Mouse (Mus musculus) heart, embryonic 14.5 days (tissue): ENCODE measurements around the gene Sgms1. TPM values are rescaled to one million over a fixed set of nuclear protein-coding genes. Genes with fewer than 3 reads are reported as not detected.
A peak's percentile ranks its signal among the peaks of the same experiment; 100 is the strongest.

ENCODE experiments used
- ATAC-seq: fragments of 200-750 bp; cut with Nextera tagmentation; 2 replicates; pipeline ENCODE4 v1.8.0; 2017; ENCODE audit warnings: low read depth, moderate TSS enrichment; ENCODE audit not compliant: insufficient number of reproducible peaks, insufficient read depth, low FRiP score
- H3K27ac ChIP-seq, 2 experiments: fragments of 200-500 bp in 1 of 2; fragments of 300-500 bp in 1 of 2; sonication (generic) in 1 of 2; replicated peaks in 1 of 2; 2 replicates each; pipeline ENCODE4 v1.5.1; 2012 to 2014; ENCODE audit warnings: low read depth in 2 of 2, low read length in 2 of 2, control low read depth in 1 of 2, mild to moderate bottlenecking in 1 of 2, mixed read lengths in 1 of 2; ENCODE audit not compliant: control insufficient read depth in 1 of 2, insufficient read depth in 1 of 2
- H3K27me3 ChIP-seq: fragments of 300-500 bp; sonication (generic); 2 replicates; pipeline ENCODE4 v1.6.1; 2014; ENCODE audit warnings: mild to moderate bottlenecking, low read length, control low read depth; ENCODE audit not compliant: control insufficient read depth, insufficient read depth
- H3K36me3 ChIP-seq: fragments of 300-500 bp; sonication (generic); 2 replicates; pipeline ENCODE4 v1.6.1; 2014; ENCODE audit warnings: mild to moderate bottlenecking, control low read depth, low read length, mixed read lengths; ENCODE audit not compliant: control insufficient read depth, insufficient read depth
- H3K4me1 ChIP-seq, 2 experiments: fragments of 200-500 bp in 1 of 2; fragments of 300-500 bp in 1 of 2; sonication (generic) in 1 of 2; 2 replicates each; pipeline ENCODE4 v1.6.1; 2012 to 2014; ENCODE audit warnings: low read length in 2 of 2, control low read depth in 1 of 2, mixed read lengths in 1 of 2; ENCODE audit not compliant: control insufficient read depth in 2 of 2, insufficient read depth in 2 of 2
- H3K4me2 ChIP-seq: fragments of 300-500 bp; sonication (generic); 2 replicates; pipeline ENCODE4 v1.6.1; 2014; ENCODE audit warnings: mild to moderate bottlenecking, low read length
- H3K4me3 ChIP-seq, 2 experiments: fragments of 200-500 bp in 1 of 2; fragments of 300-500 bp in 1 of 2; sonication (generic) in 1 of 2; 2 replicates each; pipeline ENCODE4 v1.5.1; 2012 to 2014; ENCODE audit warnings: low read length in 2 of 2, mild to moderate bottlenecking in 2 of 2, control low read depth in 1 of 2, low read depth in 1 of 2, moderate library complexity in 1 of 2; ENCODE audit not compliant: control insufficient read depth in 1 of 2, insufficient read depth in 1 of 2
- H3K9ac ChIP-seq: fragments of 300-500 bp; sonication (generic); 2 replicates; pipeline ENCODE4 v1.6.1; 2014; ENCODE audit warnings: mild to moderate bottlenecking, low read length
- H3K9me3 ChIP-seq: fragments of 300-500 bp; sonication (generic); 2 replicates; pipeline ENCODE4 v1.6.1; 2016; ENCODE audit warnings: low read length, control low read depth; ENCODE audit not compliant: control insufficient read depth
- WGBS: fragments of 180-500 bp; shearing (Covaris S2); extraction: QIAGEN DNeasy Blood & Tissue Kit; methylation state at CpG from one replicate; pipeline ENCODE4 v1.1.7; 2014; 5-methylcytosine and 5-hydroxymethylcytosine counted together
- polyA plus RNA-seq: library from polyadenylated mRNA; unstranded; fragments of >200 nt; fragmentation: Nextera tagmentation; extraction: Ambion mirVana; gene quantifications from 2 replicates; pipeline ENCODE4 v1.2.1, GENCODE M21; 2014

Gene Sgms1
- polyA plus RNA-seq, 1 experiment from 2014 or later: 41.3 TPM

DNA sequence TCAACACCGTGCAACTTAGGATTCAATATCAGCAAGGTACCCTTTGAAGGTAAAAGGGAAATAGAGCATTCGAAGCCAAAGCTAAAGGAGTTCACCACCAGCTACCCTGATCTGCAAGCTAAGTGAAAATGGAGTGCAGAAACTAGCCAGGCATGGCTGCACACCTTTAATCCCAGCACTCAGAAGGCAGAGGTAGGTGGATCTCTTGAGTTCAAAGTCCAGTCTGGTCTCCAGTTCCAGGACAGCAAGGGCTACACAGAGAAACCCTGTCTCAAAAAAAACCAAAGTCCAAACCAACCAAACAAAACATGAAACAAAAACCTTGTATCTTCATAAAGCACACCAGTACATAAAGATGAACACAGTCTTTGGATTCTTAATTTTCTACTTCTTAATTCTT is 269.8 kb downstream of the Sgms1 start:
- no peak overlapping the region for H3K4me2 ChIP-seq
- H3K9ac ChIP-seq: no peak overlapping the region
- no peak for ATAC-seq
- H3K9me3 ChIP-seq: no peaks in the 10 kb centered on the region
- H3K36me3 ChIP-seq: peaks cover 22% of the 10 kb centered on the region
- WGBS: 84% methylated on average over 2 of the region's 2 CpGs
- H3K4me1 ChIP-seq: no peaks in the 10 kb centered on the region; a peak in 1 of 4 replicates
- H3K27me3 ChIP-seq: no peaks in the 10 kb centered on the region
- no peak overlapping the region for H3K27ac ChIP-seq
- H3K4me3 ChIP-seq: no peak overlapping the region

DNA sequence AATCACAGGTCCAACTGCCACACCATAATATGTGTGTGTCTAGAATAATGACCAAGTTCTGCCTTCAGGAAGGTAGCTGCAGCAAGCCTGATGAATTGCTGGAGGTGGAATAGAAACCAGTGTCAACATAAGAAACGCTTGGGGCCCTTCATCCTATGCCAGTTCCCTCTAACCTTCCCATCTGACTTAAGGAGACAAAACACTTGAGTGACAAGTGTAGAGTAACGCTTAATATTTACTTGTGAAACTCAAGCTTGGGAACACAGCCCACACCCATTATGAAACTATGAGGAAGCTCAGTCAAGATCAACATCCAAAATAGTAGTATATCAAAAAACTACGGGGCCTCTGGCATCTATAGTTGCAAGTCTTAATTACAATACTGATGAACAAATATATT is 271.0 kb downstream of the Sgms1 start:
- H3K4me3 ChIP-seq: no peak overlapping the region
- no peaks in the 10 kb centered on the region for H3K4me1 ChIP-seq
- H3K9me3 ChIP-seq: no peaks in the 10 kb centered on the region
- no peak for ATAC-seq
- H3K36me3 ChIP-seq: peaks cover 16% of the 10 kb centered on the region
- no peaks in the 10 kb centered on the region for H3K27me3 ChIP-seq
- H3K9ac ChIP-seq: no peak overlapping the region
- no peak overlapping the region for H3K4me2 ChIP-seq
- WGBS: 89% methylated on average over 3 of the region's 3 CpGs
- H3K27ac ChIP-seq: no peak overlapping the region

DNA sequence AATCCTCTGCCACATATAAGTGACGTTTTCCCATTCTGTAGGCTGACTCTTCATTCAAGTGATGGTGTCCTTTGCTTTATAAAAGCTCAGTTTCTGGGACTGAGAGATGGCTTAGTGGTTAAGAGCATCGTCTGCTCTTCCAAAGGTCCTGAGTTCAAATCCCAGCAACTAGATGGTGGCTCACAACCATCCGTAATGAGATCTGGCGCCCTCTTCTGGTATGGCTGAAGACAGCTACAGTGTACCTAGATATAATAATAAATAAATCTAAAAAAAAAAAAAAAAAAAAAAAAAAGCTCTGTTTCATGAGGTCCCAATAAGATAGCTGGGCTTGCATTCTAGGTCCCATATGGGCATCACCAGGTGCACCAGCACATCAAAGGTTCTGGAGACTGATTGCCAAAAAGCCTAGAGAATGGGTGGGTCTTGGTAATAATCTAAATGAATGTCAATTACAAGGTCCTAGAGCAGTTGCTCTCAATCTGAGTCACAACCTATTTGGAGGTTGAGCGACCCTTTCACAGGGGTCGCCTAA is 272.0 kb downstream of the Sgms1 start:
- ATAC-seq: no peak
- Histone ChIP-seq H3K27me3 (no peaks in the 10 kb centered on the region), H3K27ac (no peak overlapping the region), H3K9ac (no peak overlapping the region), H3K4me3 (no peak overlapping the region), H3K4me2 (no peak overlapping the region), H3K9me3 (no peaks in the 10 kb centered on the region), H3K36me3 (peaks cover 16% of the 10 kb centered on the region), H3K4me1 (no peaks in the 10 kb centered on the region)
- WGBS: 80% methylated on average over 6 of the region's 6 CpGs

DNA sequence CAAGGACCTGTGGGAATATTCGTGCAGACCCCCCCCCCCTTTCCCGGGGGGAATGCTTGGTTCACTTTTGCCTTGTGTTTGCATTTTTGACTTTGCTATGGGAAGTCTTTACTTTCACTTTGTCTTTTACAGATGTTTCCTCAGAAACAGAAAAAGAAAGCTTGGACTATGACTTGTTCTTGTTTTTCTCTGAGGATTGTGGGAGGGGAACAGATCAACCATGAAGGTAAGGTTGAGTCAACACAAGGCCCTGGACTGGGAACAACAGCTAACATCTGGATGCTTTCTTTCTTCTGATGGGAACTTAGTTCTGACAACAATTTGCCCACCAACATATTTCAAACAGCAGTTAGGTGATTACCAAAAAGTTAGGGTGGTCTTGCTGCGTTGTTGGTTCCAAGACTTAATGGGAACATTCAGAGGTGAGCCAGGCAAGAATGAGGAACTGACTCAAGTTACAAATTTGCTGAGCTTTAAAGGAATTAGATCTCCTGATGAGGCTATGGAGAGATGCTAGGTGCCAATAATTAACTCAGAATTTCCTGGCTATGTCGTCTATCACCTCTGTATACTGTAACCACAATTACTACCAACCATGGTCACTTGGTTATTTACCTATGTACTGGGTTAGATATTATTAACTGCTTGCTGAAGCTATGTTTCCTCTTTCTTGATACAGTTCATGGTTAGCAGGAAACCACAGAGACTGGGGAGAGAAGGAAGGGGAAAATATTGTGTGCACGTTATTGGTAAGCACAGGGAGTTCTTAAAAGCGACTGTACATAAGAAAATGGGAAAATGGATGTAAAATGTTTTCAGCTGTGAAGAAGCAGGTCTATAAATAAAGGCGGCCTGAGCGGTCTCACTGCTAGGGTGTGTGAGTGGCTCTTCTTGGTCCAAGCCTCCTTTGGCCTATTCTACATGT is 277.4 kb downstream of the Sgms1 start:
- Histone ChIP-seq H3K4me3 (no peak overlapping the region), H3K4me1 (peaks cover 3 to 16% of the 10 kb centered on the region in 2 experiments), H3K9ac (no peak overlapping the region), H3K27ac (no peak overlapping the region), H3K36me3 (no peaks in the 10 kb centered on the region), H3K4me2 (no peak overlapping the region), H3K27me3 (no peaks in the 10 kb centered on the region), H3K9me3 (no peaks in the 10 kb centered on the region)
- WGBS: 84% methylated on average over 8 of the region's 8 CpGs
- ATAC-seq: no peak

GRCm38 (mm10) chr19:32107771-32108306 is 281.7 kb downstream of the Sgms1 start, which contains the start of gene Asah2:
Gene Asah2 (minus strand): TSS chr19:32108211.
- Histone ChIP-seq H3K4me2 (peak within 1 kb of the TSS; percentile 72), H3K27me3 (no peaks in the 10 kb centered on the region), H3K9ac (peak within 1 kb of the TSS; percentile 83), H3K27ac (peak within 1 kb of the TSS; percentile 93 to 98), H3K9me3 (no peaks in the 10 kb centered on the region), H3K4me3 (peak within 1 kb of the TSS; percentile 59 to 91), H3K4me1 (peaks cover 5 to 20% of the 10 kb centered on the region in 2 experiments), H3K36me3 (no peaks in the 10 kb centered on the region)
- WGBS: under 1% methylated on average over 26 of the region's 28 CpGs
- peak; percentile 90 for ATAC-seq

GRCm38 (mm10) chr19:32106750-32107149 is 282.8 kb downstream of the Sgms1 start:
- Histone ChIP-seq H3K9me3 (no peaks in the 10 kb centered on the region), H3K9ac (no peak overlapping the region; the same call in 1 of the 2 replicates), H3K4me1 (peaks cover 6 to 28% of the 10 kb centered on the region in 2 experiments), H3K4me2 (peak overlapping the region; percentile 72), H3K27me3 (no peaks in the 10 kb centered on the region), H3K4me3 (peak overlapping the region in 1 of 2 experiments; percentile 59; a peak in 1 of 4 replicates), H3K36me3 (no peaks in the 10 kb centered on the region), H3K27ac (peak overlapping the region; percentile 93 to 98)
- 71% methylated on average over 2 of the region's 2 CpGs for WGBS
- ATAC-seq: no peak

DNA sequence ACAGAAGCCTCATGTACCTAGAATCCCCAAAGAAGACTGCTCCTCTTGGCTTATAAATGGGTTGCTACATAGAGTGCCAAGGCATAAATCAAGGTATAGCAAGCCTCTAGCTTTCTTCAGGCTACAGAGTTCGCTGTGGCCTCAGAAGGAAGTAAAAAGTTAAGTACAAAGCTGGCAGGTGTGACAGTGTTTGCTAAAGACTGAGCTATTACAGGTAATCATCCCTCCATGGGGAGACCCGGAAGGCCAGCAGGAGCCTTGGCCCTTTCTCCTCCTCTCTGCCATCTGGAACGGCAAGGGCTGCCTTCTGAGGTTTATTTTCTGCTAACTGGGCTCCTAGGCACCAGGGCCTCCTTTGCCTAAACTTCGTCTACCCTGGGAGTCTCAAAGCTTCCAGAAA is 285.3 kb downstream of the Sgms1 start:
- WGBS: 79% methylated on average over 4 of the region's 4 CpGs
- no peaks in the 10 kb centered on the region for H3K36me3 ChIP-seq
- H3K27me3 ChIP-seq: no peaks in the 10 kb centered on the region
- no peaks in the 10 kb centered on the region for H3K9me3 ChIP-seq
- H3K4me1 ChIP-seq: peaks cover 6 to 15% of the 10 kb centered on the region in 2 experiments; a peak in 3 of 4 replicates
- H3K4me3 ChIP-seq: no peak overlapping the region
- H3K4me2 ChIP-seq: no peak overlapping the region
- no peak for ATAC-seq
- no peak overlapping the region for H3K27ac ChIP-seq
- no peak overlapping the region for H3K9ac ChIP-seq
